Mouse (Mus musculus): ENCODE measurements around the gene Hdac9. TPM values are rescaled to one million over a fixed set of nuclear protein-coding genes. Genes with fewer than 3 reads are reported as not detected.

Gene Hdac9
- total and polyA plus RNA-seq, 2 experiments from 2014 or later = 9.9 to 15.6 TPM

- H3K27me3 ChIP-seq (ENCODE audit: insufficient read depth, low read length) = no peaks in the 10 kb centered on the region
- WGBS = 85% methylated on average over 1 of the region's 1 CpGs
- H3K4me2 ChIP-seq (ENCODE audit: low read depth, low read length, poor library complexity, severe bottlenecking) = no peak overlapping the region
- H3K36me3 ChIP-seq (ENCODE audit: insufficient read depth, low read length) = no peaks in the 10 kb centered on the region
- no peak overlapping the region for H3K27ac ChIP-seq (ENCODE audit: low read depth, low read length)
- DNase-seq (ENCODE audit: low spot score) (no peak), ATAC-seq (ENCODE audit: low FRiP score) (no peak)
- no peaks in the 10 kb centered on the region for H3K9me3 ChIP-seq (ENCODE audit: low read length)
- no peak for TF ChIP-seq CTCF (IDR thresholded peaks at IDR 0.05)
- no peak overlapping the region for H3K4me3 ChIP-seq (ENCODE audit: low read depth, low read length)
- no peak overlapping the region for H3K9ac ChIP-seq (replicated peaks; ENCODE audit: low read length, poor library complexity, severe bottlenecking)
- H3K4me1 ChIP-seq (ENCODE audit: insufficient read depth, low read length) = no peaks in the 10 kb centered on the region
Measured at GRCm38 (mm10) chr12:34579220-34579619, 337.7 kb downstream of the Hdac9 start.

- no peak overlapping the region for H3K4me3 ChIP-seq (ENCODE audit: low read depth, low read length)
- no peaks in the 10 kb centered on the region for H3K4me1 ChIP-seq (ENCODE audit: insufficient read depth, low read length)
- no peak for TF ChIP-seq CTCF (IDR thresholded peaks at IDR 0.05)
- H3K27ac ChIP-seq (ENCODE audit: low read depth, low read length) = no peak overlapping the region
- no peaks in the 10 kb centered on the region for H3K9me3 ChIP-seq (ENCODE audit: low read length)
- H3K36me3 ChIP-seq (ENCODE audit: insufficient read depth, low read length) = no peaks in the 10 kb centered on the region
- WGBS = 56% methylated on average over 1 of the region's 1 CpGs
- no peaks in the 10 kb centered on the region for H3K27me3 ChIP-seq (ENCODE audit: insufficient read depth, low read length)
- H3K9ac ChIP-seq (replicated peaks; ENCODE audit: low read length, poor library complexity, severe bottlenecking) = no peak overlapping the region
- DNase-seq (ENCODE audit: low spot score) (no peak), ATAC-seq (ENCODE audit: low FRiP score) (no peak)
- H3K4me2 ChIP-seq (ENCODE audit: low read depth, low read length, poor library complexity, severe bottlenecking) = no peak overlapping the region
Measured at GRCm38 (mm10) chr12:34571069-34571468, 345.8 kb downstream of the Hdac9 start.

GRCm38 (mm10) chr12:34569472-34569871, 347.4 kb downstream of the Hdac9 start:
- H3K4me2 ChIP-seq (ENCODE audit: low read depth, low read length, poor library complexity, severe bottlenecking) = no peak overlapping the region
- H3K4me3 ChIP-seq (ENCODE audit: low read depth, low read length) = no peak overlapping the region
- DNase-seq (ENCODE audit: low spot score) (no peak), ATAC-seq (ENCODE audit: low FRiP score) (no peak)
- 72% methylated on average over 3 of the region's 3 CpGs for WGBS
- H3K27ac ChIP-seq (ENCODE audit: low read depth, low read length) = no peak overlapping the region
- no peak for TF ChIP-seq CTCF (IDR thresholded peaks at IDR 0.05)
- no peaks in the 10 kb centered on the region for H3K9me3 ChIP-seq (ENCODE audit: low read length)
- H3K27me3 ChIP-seq (ENCODE audit: insufficient read depth, low read length) = no peaks in the 10 kb centered on the region
- H3K4me1 ChIP-seq (ENCODE audit: insufficient read depth, low read length) = no peaks in the 10 kb centered on the region
- no peak overlapping the region for H3K9ac ChIP-seq (replicated peaks; ENCODE audit: low read length, poor library complexity, severe bottlenecking)
- no peaks in the 10 kb centered on the region for H3K36me3 ChIP-seq (ENCODE audit: insufficient read depth, low read length)

GRCm38 (mm10) chr12:34569052-34569451, 347.8 kb downstream of the Hdac9 start:
- no peak overlapping the region for H3K4me2 ChIP-seq (ENCODE audit: low read depth, low read length, poor library complexity, severe bottlenecking)
- no peak overlapping the region for H3K9ac ChIP-seq (replicated peaks; ENCODE audit: low read length, poor library complexity, severe bottlenecking)
- no peak for TF ChIP-seq CTCF (IDR thresholded peaks at IDR 0.05)
- H3K27ac ChIP-seq (ENCODE audit: low read depth, low read length) = no peak overlapping the region
- H3K4me3 ChIP-seq (ENCODE audit: low read depth, low read length) = no peak overlapping the region
- no peaks in the 10 kb centered on the region for H3K9me3 ChIP-seq (ENCODE audit: low read length)
- no peaks in the 10 kb centered on the region for H3K36me3 ChIP-seq (ENCODE audit: insufficient read depth, low read length)
- H3K4me1 ChIP-seq (ENCODE audit: insufficient read depth, low read length) = no peaks in the 10 kb centered on the region
- 49% methylated on average over 3 of the region's 3 CpGs for WGBS
- peak; percentile 30 for DNase-seq (ENCODE audit: low spot score)
- ATAC-seq (ENCODE audit: low FRiP score) = no peak
- H3K27me3 ChIP-seq (ENCODE audit: insufficient read depth, low read length) = no peaks in the 10 kb centered on the region

- H3K4me2 ChIP-seq (ENCODE audit: low read depth, low read length, poor library complexity, severe bottlenecking) = no peak overlapping the region
- TF ChIP-seq CTCF (IDR thresholded peaks at IDR 0.05) = no peak
- H3K4me1 ChIP-seq (ENCODE audit: insufficient read depth, low read length) = no peaks in the 10 kb centered on the region
- H3K9ac ChIP-seq (replicated peaks; ENCODE audit: low read length, poor library complexity, severe bottlenecking) = no peak overlapping the region
- H3K36me3 ChIP-seq (ENCODE audit: insufficient read depth, low read length) = no peaks in the 10 kb centered on the region
- H3K27ac ChIP-seq (ENCODE audit: low read depth, low read length) = no peak overlapping the region
- ATAC-seq (ENCODE audit: low FRiP score) = no peak
- H3K9me3 ChIP-seq (ENCODE audit: low read length) = no peaks in the 10 kb centered on the region
- no peak overlapping the region for H3K4me3 ChIP-seq (ENCODE audit: low read depth, low read length)
- WGBS = 93% methylated on average over 2 of the region's 2 CpGs
- no peak for DNase-seq (ENCODE audit: low spot score)
- no peaks in the 10 kb centered on the region for H3K27me3 ChIP-seq (ENCODE audit: insufficient read depth, low read length)
Measured at GRCm38 (mm10) chr12:34562331-34562730, 354.6 kb downstream of the Hdac9 start.

GRCm38 (mm10) chr12:34559001-34559400, 357.9 kb downstream of the Hdac9 start:
- Histone ChIP-seq H3K9me3 (ENCODE audit: low read length) (no peaks in the 10 kb centered on the region), H3K27me3 (ENCODE audit: insufficient read depth, low read length) (no peaks in the 10 kb centered on the region), H3K4me1 (ENCODE audit: insufficient read depth, low read length) (no peaks in the 10 kb centered on the region), H3K9ac (replicated peaks; ENCODE audit: low read length, poor library complexity, severe bottlenecking) (no peak overlapping the region), H3K4me3 (ENCODE audit: low read depth, low read length) (no peak overlapping the region), H3K27ac (ENCODE audit: low read depth, low read length) (no peak overlapping the region), H3K4me2 (ENCODE audit: low read depth, low read length, poor library complexity, severe bottlenecking) (no peak overlapping the region), H3K36me3 (ENCODE audit: insufficient read depth, low read length) (no peaks in the 10 kb centered on the region)
- 74% methylated on average over 5 of the region's 5 CpGs for WGBS
- no peak for TF ChIP-seq CTCF (IDR thresholded peaks at IDR 0.05)
- ATAC-seq (ENCODE audit: low FRiP score) (no peak), DNase-seq (ENCODE audit: low spot score) (no peak)

Data from midbrain, postnatal 0 days (tissue).